Mouse (Mus musculus) bone marrow, adult 2 months (tissue): ENCODE measurements around the gene Galnt3.

Experiments
- CTCF ChIP-seq: fragments of 200-500 bp; IDR thresholded peaks from 2 replicates; pipeline ENCODE4 v1.5.1; 2011; ENCODE audit warnings: low read length, control low read depth; ENCODE audit not compliant: control insufficient read depth, insufficient read depth
- POLR2A ChIP-seq: fragments of 200-500 bp; IDR thresholded peaks from 2 replicates; pipeline ENCODE4 v1.6.1; 2011; ENCODE audit warnings: low read depth, mild to moderate bottlenecking, control low read depth, low read length, borderline replicate concordance; ENCODE audit not compliant: control insufficient read depth

GRCm38 (mm10) chr2:66126936-66127335 lies 2.1 kb upstream of the Galnt3 start:
- TF ChIP-seq POLR2A (no peak), CTCF (no peak)
